Mouse (Mus musculus) kidney, postnatal 4 days (tissue): ENCODE measurements around the gene Sav1.

Experiments used
- DNase-seq, 2 experiments: peaks; one replicate each; pipeline ENCODE4 v3.0.0; 2021; ENCODE audit warnings: mixed read lengths in 2 of 2

Gene Sav1

DNA sequence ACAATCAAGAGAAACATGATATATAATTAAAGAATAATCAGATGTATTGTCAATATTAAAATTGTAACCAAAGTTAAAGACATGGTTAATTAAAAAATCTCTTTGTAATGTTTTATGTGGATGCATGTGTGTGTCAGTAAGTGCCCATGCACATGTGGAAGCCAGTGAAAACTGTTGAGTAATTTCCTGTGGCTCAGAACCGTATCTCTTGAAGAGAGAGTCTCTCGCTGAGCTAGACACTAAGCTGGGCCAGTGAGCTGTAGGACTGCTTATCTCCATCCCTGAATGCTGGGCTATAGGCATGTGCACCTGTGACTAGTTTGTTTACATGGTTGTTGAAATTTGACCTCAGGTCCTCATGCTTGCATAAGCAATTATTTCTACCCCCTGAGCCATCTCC lies 29.4 kb downstream of the Sav1 start:
- no peak for DNase-seq

DNA sequence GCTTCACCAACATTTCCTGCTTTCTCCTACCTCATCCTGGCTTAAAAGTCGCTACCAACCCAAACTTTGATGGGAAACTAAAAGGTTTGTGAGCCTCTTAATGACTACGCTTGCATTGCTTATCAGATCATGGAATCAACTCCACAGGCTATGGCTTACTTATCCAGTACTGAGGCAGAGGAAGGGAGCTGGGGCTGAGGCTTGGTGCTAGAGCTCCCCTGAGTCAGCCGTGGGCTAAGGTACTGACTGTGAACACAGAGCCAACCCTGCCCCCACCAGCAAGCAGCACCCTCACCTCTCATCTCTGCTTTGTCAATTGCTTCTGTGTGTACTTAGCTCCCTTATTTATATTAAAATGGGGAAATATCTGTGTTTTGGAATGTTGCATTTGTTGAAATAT lies 39.3 kb downstream of the Sav1 start:
- DNase-seq: no peak

DNA sequence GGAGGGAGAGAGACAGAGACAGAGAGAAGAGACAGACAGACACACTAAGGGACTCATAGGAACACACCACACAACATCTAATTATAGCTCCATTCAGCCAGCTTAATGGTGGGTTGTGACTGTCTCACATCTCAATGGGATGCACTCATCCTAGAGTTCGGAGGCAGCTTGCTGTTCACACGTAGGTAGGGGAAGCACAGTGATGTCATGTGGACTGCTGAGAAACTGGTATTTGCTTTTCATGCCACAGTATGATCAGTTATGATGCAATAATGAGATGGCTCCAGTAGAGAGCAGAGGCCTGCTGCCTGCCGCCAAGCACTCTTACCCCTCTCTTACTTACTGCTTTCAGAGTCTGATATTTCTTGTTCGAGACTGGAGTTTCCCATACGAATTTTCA lies 40.9 kb downstream of the Sav1 start:
- no peak for DNase-seq

DNA sequence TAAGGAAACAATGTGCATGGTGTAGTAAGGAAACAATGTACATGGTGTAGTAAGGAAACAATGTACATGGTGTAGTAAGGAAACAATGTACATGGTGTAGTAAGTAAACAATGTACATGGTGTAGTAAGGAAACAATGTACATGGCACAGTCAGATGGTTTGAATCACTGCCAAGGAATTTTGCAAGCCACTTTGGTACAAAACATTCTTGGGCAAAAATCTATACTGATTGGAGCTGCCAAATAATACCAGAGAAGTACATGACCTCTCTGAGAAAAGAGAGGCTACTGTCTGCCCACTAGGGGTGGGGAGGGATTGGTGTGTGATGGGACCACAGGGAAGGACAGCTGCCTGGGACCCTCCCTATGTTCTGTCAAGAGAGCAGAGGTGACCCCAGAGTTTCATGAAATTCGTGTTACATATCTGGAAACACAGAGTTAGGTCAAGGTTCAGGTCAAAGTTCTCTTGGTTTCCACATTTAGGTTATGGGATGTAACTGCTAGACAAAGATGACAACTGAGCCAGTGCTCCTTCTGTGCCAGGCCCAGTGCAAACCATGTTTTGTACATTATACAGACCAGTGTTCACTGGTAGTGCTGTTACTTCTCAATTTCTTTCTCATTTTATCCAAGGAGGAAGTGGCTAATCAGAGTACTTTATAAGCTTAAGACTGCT lies 45.0 kb downstream of the Sav1 start:
- no peak for DNase-seq

DNA sequence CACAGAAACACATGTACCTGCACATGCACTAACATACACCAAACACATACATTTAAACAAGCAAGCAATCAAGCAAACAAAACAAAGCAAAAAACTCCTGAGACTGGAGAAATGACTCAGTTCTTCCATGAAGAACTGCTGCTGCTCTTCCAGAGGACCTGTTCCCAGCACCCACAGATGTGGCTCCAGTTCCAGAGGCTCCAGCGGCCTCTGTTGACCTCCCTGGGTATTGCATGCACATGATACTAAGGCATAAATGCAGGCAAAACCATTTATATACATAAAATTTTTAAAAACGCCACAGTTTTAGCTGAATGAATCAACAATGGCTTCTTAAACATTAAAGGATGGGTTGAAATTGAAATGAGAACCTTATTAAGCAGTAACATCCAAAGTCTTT lies 47.5 kb downstream of the Sav1 start:
- peak in 1 of 2 experiments; percentile 8 for DNase-seq

DNA sequence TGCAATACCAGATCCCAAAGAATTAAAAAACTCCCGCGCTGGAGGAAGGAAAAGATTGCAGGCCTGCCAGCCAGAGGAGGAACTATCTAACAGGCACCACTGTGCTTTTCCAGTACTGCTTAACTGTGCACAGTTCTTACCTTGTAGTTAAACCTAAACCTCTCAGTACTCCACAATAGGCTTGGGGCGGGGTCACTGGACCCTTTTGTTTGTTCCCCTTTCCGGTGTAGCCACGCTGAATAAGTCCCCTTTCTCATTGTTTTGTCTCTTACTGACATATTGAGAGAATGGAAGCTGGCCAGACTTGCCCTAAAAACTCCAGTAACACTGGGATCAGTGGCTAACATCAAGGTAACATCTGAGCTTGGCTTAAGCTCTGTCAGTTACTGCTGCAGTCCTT lies 49.1 kb downstream of the Sav1 start:
- DNase-seq: no peak

DNA sequence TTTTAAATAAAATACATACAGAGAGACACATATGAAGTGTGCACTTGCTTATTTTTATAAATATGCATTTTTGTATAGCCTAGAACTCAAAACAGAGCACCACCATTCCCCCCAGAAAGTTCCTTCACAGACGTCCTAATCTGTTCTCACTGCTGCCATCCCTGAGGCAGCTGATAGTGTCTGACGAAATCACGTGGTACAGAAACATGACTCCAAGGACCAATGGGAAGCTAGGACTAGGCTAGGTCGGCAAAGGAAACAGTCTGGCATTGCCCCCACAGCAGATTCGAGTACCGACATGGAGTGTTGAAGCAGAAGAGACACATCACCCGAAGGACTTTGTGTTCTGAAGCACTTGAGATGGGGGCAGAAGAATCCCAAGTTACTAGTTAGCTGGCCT lies 60.1 kb downstream of the Sav1 start:
- no peak for DNase-seq

DNA sequence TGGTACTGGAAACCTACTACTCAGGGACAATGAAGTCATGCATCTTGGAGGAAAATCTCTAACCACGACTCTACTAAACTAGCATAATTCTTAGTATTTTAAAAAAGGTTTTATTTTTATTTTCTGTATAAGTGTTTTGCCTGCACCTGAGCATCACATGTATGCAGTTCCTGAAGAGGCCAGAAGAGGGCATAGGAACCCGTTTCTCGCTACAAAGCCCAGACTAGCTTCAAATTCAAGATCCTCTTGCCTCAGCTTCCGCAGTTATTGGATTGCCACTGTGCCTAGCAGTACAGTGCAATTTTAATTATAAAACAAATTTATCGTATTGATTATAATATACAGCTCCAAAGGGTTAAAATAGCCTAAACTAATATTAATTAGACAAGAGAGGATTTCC lies 62.8 kb downstream of the Sav1 start:
- DNase-seq: peak; percentile 40 to 54

DNA sequence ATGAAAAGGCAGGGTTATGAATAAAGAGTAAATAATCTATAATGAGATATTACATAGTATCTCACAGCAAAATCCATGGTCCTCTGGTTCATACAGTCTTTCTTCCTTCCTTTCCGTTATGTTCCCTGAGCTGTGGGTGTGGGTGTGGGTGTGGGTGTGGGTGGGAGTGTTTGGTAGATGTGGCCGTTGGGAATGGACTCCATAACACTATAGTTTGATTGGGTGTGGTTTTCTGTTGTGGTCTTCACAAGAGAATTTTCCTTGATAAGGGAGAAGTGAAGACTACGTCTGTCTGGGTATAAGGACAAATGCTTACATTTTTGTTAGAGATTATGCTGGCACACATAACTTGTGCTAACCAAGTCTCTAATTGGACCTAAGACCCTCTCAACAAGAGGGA lies 63.2 kb downstream of the Sav1 start:
- DNase-seq: no peak

DNA sequence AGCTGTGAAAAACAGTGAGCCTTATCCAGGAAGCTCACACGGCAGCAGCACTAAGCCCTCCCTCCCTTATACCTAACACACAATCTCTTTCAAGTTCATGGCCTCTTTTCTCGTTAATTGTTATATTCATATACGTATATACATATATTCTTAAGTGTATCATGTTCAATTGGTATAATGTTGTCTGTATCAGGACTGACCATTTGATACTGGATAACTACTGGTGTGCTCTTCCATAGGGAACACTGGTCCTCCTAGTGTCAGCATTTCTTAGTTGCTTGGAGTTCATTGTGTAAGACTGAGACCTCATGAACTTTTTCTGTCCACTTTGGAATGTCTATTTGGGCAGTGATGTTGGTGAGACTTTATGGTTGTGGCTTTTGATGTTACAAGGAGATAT lies 63.7 kb downstream of the Sav1 start:
- DNase-seq: no peak

DNA sequence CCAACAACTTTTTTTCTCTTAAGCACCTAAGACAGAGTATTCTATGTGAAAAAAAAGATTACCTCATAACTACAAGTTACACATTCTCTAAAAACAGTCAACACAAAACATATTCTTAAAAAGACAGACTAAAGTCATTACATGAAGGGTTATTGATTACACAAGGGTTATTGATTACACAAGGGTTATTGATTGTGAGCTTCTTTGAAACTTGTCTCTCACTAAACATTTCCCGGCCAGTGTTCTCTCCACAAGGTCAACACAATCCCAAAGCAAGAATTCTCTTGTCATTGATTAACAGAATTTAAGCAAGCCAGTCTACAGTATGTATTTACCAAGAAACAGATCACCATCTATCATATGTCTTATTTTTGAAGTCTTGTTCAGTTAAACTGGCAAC lies 64.7 kb downstream of the Sav1 start:
- no peak for DNase-seq

DNA sequence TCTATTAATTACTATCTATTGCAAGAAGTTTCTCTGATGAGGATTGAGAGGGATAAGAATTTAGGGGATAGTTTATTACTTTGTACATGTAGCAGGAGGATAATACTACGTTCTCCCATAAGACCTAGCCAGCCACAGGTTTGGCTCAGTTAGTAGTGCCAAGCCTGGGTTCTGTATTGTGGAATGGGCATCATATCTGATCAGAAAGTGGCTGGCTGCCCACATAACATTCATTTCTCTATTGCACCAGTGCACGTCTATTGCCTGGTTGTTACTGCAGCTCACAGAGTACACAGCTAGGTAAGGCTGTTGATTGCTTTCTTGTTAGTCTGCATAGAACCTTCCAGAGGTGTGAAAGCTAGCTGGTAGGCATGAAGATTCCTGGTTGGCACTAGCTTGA lies 68.9 kb downstream of the Sav1 start:
- DNase-seq: no peak
